Mouse (Mus musculus): Measurements from ENCODE around the gene Lclat1. TPM values are rescaled to one million over a fixed set of nuclear protein-coding genes. Genes with fewer than 3 reads are reported as not detected.
"Not testable (repeated sequence)": the region's sequence is repeated elsewhere in the genome, so short reads cannot be mapped to it uniquely, and the experiment has no call there.

Gene Lclat1
- polyA plus RNA-seq, 1 experiment: 20.5 TPM

DNA sequence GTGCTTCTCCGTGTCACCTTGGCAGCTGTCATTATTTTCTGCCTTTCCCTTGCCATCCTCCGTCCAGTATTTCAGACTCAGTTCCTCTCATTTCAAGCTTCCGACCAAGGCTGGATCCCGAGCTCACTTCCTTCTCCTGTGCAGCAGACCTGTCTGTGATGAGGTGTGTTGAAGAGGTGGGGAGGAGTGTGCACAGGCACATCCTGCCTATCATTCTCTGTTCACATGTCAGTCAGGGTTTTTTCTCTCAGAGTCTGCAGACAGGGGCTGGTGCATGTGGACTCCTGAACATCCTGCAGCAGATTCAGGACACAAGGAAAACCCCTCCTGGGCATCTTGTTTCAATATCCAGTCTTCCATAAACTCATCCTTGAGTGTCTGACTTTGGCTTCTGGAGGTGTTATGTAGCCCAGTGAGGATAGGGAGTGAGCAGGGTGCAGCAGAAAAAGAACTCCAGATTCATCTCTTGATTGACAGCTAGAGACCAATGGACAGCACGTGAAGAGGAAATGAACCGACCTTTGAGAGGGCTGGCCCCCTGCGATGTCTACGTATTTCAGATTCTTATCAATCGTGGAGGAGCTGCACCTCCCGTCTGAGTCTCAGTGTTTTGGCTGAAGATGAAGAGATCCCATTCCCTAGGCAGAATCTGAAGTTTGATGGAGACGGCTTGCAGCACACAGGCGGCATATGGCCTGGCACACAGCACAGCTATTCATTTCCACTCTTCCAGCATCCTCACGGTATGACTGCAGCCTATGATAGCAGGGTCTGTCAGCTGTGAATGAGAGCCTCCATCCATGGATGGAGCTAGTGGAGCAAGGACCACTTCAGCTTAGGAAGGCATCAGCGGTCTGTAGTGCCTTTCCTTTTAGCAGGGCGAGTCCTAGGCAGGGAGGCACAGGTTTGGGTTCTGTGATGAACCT, 163.3 kb downstream of the Lclat1 start:
- DNase-seq (ENCODE audit: extremely low spot score in 1 of 2, low spot score in 1 of 2): no peak

DNA sequence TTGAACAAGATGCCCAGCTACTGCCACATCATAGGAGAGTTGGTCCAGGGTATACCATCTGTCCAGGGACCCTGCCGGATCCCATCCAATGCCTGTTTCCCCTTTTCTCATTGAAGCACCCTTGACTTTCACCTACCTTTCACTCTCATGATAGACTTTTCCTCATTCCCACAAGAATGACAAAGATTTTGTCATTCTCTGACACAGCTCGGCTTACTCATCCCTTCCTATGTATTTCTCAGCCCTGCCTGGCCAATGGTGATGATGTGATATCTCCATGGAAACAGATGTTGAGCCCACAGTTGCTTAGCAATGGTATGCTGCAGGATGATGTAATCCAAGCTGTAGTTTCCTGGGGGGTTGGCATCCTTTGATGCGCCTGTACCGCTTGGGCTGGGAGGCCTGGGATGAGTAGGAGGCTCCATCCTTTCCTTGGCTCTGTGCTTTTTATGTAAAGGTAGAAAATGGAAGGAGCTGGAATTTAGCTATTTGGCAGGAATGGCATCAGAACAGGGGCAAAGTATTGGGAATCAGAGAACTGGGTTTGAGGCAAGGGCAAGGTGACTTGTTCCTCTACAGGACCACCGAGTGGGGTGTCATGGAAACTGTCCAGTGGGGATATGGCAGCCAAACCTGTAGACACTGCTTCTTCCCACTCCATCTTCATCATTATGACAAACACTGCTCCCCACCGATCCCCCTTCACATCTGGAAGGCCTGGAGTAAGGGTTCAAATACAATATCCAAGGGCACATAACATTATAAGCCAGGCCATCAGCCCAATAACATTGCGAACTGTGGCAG, 164.2 kb downstream of the Lclat1 start:
- DNase-seq (ENCODE audit: extremely low spot score in 1 of 2, low spot score in 1 of 2): peak; percentile 89 to 90

DNA sequence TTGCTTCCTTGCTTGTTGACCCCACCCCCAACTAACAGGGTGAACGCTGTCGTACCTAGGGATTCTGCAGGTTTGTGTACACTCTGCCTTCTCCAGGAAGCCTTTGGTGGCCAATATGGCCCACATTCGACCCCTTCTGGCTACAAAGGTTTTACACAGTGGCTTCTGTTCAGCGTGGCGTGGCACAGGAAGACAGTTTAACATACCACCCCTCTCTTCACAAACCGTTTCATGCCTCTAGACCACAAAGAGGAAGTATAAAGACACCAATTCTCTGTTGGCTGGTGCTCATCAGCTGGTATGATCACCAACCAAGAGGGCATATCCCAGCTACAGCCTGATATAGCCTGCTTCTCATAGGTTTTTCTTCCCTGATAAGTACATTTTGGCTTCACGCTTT, 166.0 kb downstream of the Lclat1 start:
- DNase-seq (ENCODE audit: extremely low spot score in 1 of 2, low spot score in 1 of 2): no peak

DNA sequence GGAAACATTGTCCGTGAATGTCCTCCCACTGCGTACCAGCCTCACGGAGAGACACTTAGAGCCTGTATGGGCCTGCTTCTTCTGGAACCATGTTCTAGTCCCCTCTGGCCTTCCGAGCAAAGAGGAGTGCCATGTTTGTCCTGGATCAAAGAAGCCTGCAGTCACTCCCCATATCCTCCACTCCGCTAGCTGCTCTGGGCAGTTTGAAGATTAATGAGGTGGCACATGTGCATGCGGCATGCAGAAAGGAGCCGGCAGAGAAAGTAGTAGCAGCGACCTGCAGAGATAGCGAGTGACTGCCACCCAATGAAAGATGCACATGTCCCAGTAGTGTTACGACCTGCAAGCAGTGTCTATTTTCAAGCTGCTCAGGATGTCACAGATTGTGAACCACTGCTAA, 167.3 kb downstream of the Lclat1 start:
- no peak for DNase-seq (ENCODE audit: extremely low spot score in 1 of 2, low spot score in 1 of 2)

- DNase-seq (ENCODE audit: extremely low spot score in 1 of 2, low spot score in 1 of 2): no peak
Measured at GRCm38 (mm10) chr17:73277770-73278169, 170.0 kb downstream of the Lclat1 start.

- not testable (repeated sequence) for DNase-seq (ENCODE audit: extremely low spot score in 1 of 2, low spot score in 1 of 2)
Measured at GRCm38 (mm10) chr17:73282702-73283101, 174.9 kb downstream of the Lclat1 start.

DNA sequence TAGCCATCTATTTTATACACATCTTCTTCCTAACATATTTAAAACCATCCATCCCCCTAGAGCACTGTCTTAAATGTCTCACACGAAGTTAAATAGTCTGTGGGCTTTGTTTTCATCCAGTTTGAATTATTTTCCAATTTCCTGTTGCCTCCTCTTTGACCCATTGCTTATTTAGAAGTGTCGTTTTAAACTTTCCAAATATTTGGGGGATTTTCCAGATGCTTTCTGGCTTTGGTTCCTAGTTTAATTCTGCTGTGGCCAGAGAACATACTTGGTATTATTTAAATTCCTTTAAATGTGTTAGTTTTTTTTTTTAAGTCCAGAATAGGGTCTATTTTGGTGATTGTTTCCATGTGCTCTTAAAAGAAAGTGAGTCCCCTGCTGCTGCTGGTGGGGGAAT, 176.5 kb downstream of the Lclat1 start:
- no peak for DNase-seq (ENCODE audit: extremely low spot score in 1 of 2, low spot score in 1 of 2)

Other genes starting within 250 kb of the Lclat1 start
- 52.0 and 53.0 TPM in 2 replicates for gene Lbh, start 189.7 kb upstream of the Lclat1 start, polyA plus RNA-seq (2012; rRNA removed)

Data from frontal cortex, adult 2 months (tissue).